Mouse (Mus musculus) C2C12 (cell line): ENCODE results near the gene Mfsd6l. TPM values are rescaled to one million over a fixed set of nuclear protein-coding genes. Genes with fewer than 3 reads are reported as not detected.

Experiments used
- H3K27me3 ChIP-seq: one replicate; pipeline ENCODE4 v1.6.1; 2011; ENCODE audit not compliant: control insufficient read depth, insufficient read depth, insufficient read length
- H3K36me3 ChIP-seq: one replicate; pipeline ENCODE4 v1.6.1; 2011; ENCODE audit not compliant: control insufficient read depth, insufficient read depth
- H3K4me3 ChIP-seq: one replicate; pipeline ENCODE4 v1.5.1; 2011; ENCODE audit warnings: mild to moderate bottlenecking, control low read depth; ENCODE audit not compliant: poor library complexity, insufficient read depth, severe bottlenecking
- H3K79me2 ChIP-seq: one replicate; pipeline ENCODE4 v1.6.1; 2011; ENCODE audit not compliant: control insufficient read depth, insufficient read depth
- H3K79me3 ChIP-seq: one replicate; pipeline ENCODE4 v1.6.1; 2011; ENCODE audit warnings: low read depth, control low read depth
- H3ac ChIP-seq: one replicate; pipeline ENCODE3; 2011; ENCODE audit warnings: low read depth; ENCODE audit not compliant: control insufficient read depth, insufficient read length
- CEBPB ChIP-seq: IDR thresholded peaks from one replicate; pipeline ENCODE4 v1.6.1; 2011; ENCODE audit warnings: low read depth, mild to moderate bottlenecking, control low read depth, moderate library complexity
- CTCF ChIP-seq: IDR thresholded peaks from one replicate; pipeline ENCODE4 v1.5.1; 2011; ENCODE audit not compliant: control insufficient read depth, insufficient read depth, insufficient read length
- FOSL1 ChIP-seq: IDR thresholded peaks from one replicate; pipeline ENCODE4 v1.8.0; 2011; ENCODE audit warnings: mild to moderate bottlenecking, low read length; ENCODE audit not compliant: poor library complexity, insufficient read depth, severe bottlenecking
- MAX ChIP-seq: IDR thresholded peaks from one replicate; pipeline ENCODE4 v1.6.1; 2011; ENCODE audit warnings: mild to moderate bottlenecking, control low read depth
- MYOD1 ChIP-seq: IDR thresholded peaks from one replicate; pipeline ENCODE4 v1.6.1; 2011; ENCODE audit warnings: low read depth; ENCODE audit not compliant: control insufficient read depth, insufficient read length
- MYOG ChIP-seq: IDR thresholded peaks from one replicate; pipeline ENCODE4 v1.6.1; 2011; ENCODE audit not compliant: control insufficient read depth, insufficient read length; ENCODE audit errors: extremely low read depth
- USF1 ChIP-seq: IDR thresholded peaks from one replicate; pipeline ENCODE4 v1.6.1; 2011; ENCODE audit warnings: low read depth, mild to moderate bottlenecking, control low read depth, moderate library complexity
- polyA plus RNA-seq: library from polyadenylated mRNA; unstranded; fragments of >200 nt; fragmentation: generic; extraction: Trizol; gene quantifications from one replicate; pipeline ENCODE4 v1.2.1, GENCODE M21; 2012; ENCODE audit warnings: missing spikeins

The Mfsd6l gene
- polyA plus RNA-seq, 1 experiment, result not detected

- no peak overlapping the region for H3K4me3 ChIP-seq
Measured at GRCm38 (mm10) chr11:68519815-68520214, 36.2 kb upstream of the Mfsd6l start.

GRCm38 (mm10) chr11:68520439-68520838, 35.5 kb upstream of the Mfsd6l start:
- Histone ChIP-seq H3K36me3 (no peaks in the 10 kb centered on the region), H3K4me3 (no peak overlapping the region), H3K79me3 (no peaks in the 10 kb centered on the region), H3K27me3 (peaks cover 5% of the 10 kb centered on the region), H3K79me2 (no peaks in the 10 kb centered on the region), H3ac (no peak overlapping the region)
- TF ChIP-seq USF1, result no peak
- no peak for TF ChIP-seq MYOD1
- no peak for TF ChIP-seq MYOG
- TF ChIP-seq CTCF, result no peak
- TF ChIP-seq MAX, result no peak
- TF ChIP-seq CEBPB, result no peak
- no peak for TF ChIP-seq FOSL1

More at GRCm38 (mm10) chr11:68519815-68520214, 36.2 kb upstream of the Mfsd6l start:
- Histone ChIP-seq H3K36me3 (no peaks in the 10 kb centered on the region), H3K79me2 (no peaks in the 10 kb centered on the region), H3ac (no peak overlapping the region), H3K79me3 (no peaks in the 10 kb centered on the region), H3K27me3 (peaks cover 3% of the 10 kb centered on the region)
- no peak for TF ChIP-seq CEBPB
- no peak for TF ChIP-seq USF1
- no peak for TF ChIP-seq CTCF
- TF ChIP-seq FOSL1, result no peak
- TF ChIP-seq MAX, result no peak
- TF ChIP-seq MYOG, result no peak
- no peak for TF ChIP-seq MYOD1

DNA sequence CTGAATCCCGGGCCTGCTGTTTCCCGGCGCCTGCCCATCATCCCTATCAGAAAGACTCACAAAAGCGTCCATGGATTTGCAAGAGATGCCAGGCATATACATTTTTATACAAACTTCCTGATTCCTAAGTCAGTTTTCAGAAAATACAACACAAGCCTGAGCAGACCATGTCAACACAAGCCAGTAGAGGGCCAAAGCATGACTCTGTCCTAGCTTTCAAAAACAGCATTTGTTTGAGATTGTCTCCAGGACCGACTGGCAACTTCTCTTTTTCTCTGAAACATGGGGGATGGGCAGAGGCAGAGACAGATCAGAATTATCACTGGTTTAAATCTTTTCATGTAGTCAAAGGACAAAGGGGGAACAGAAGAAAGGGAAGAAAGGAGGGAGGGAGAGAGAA, 34.6 kb upstream of the Mfsd6l start:
- Histone ChIP-seq H3K27me3 (peaks cover 7% of the 10 kb centered on the region), H3K36me3 (no peaks in the 10 kb centered on the region), H3ac (no peak overlapping the region), H3K79me3 (no peaks in the 10 kb centered on the region), H3K79me2 (no peaks in the 10 kb centered on the region), H3K4me3 (no peak overlapping the region)
- TF ChIP-seq USF1 (no peak), MAX (no peak), MYOD1 (no peak), MYOG (no peak), FOSL1 (no peak)

DNA sequence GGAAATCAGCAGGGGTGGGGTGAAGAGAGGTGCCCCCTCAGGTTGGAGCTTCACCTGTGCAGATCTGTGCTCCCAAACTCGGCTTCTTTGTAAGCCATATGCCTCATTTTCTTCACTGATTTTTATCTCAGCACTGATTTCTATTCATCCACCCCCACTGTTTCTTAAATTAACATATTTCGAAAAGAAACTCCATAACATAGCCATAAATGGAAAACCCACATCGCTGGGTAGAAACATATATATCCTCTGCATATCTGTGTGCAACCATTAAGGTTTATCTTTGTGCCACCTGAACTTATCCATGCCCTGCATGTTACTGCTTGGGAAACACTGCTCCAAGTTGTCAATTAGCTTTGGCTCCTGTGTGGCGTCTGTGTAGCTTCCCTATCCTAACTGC, 29.5 kb upstream of the Mfsd6l start:
- TF ChIP-seq MAX (no peak), CEBPB (no peak), MYOG (no peak), MYOD1 (no peak), CTCF (no peak), FOSL1 (no peak), USF1 (no peak)
- Histone ChIP-seq H3K79me2 (no peaks in the 10 kb centered on the region), H3K4me3 (no peak overlapping the region), H3K27me3 (peaks cover 38% of the 10 kb centered on the region), H3K36me3 (no peaks in the 10 kb centered on the region), H3ac (no peak overlapping the region), H3K79me3 (no peaks in the 10 kb centered on the region)

DNA sequence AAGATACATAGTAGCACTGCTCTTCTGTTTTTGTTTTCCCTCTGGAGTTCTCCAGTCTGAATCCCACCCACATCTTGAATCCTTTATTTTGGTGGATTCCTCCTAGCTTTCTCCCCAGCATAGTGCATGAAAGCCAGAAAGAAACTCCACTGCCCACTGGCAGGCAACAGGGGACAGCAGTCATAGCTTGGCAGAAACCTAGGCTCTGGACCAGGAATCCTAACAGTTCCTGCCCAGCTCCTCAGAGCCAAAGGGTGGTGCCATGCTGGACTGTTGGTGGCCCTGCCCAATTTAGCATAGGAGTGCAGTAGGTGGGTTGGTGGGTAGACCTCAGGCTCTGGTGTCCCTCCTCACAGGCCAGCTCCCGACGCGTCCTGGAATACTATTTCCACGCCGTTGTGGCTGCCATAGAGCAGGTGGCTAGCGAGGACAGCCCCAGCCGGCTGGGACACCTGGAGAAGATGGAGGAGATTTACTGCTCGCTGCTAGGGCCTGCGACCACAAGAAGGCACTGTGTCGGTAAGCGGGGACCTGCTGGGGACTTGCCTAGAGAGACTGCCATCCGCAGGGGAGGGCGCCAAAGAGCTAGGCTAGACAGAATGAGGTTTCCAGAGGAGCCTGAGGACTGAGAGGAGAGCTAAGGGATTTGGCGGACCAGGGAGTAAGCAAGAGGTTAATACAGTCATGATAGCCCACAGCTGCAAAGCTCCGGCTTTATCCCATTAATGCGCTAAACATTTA, 24.8 kb upstream of the Mfsd6l start:
- no peak overlapping the region for H3K4me3 ChIP-seq
- H3K79me3 ChIP-seq, result no peaks in the 10 kb centered on the region
- no peak overlapping the region for H3ac ChIP-seq
- no peaks in the 10 kb centered on the region for H3K36me3 ChIP-seq
- H3K27me3 ChIP-seq, result peaks cover 31% of the 10 kb centered on the region
- no peaks in the 10 kb centered on the region for H3K79me2 ChIP-seq
- TF ChIP-seq FOSL1 (no peak), CTCF (no peak), MYOD1 (no peak), CEBPB (no peak), USF1 (no peak), MAX (no peak), MYOG (no peak)
